Mouse (Mus musculus): Measurements from ENCODE around the gene Gm853.
"Not testable (repeated sequence)": the region's sequence is repeated elsewhere in the genome, so short reads cannot be mapped to it uniquely, and the experiment has no call there.

- not testable (repeated sequence) for TF ChIP-seq CTCF (IDR thresholded peaks at IDR 0.05; ENCODE audit: low read depth, low read length); EP300 (IDR thresholded peaks at IDR 0.05; ENCODE audit: insufficient read depth, low read depth, low read length); POLR2A (IDR thresholded peaks at IDR 0.05; ENCODE audit: insufficient read depth, low read length)
These were observed 21.4 kb upstream of the Gm853 start for GRCm38 (mm10) chr4:130243621-130244020.
